Mouse (Mus musculus) frontal cortex, postnatal 14 days (tissue): ENCODE measurements around the gene Tmem74b.

Experiments used
- DNase-seq, 2 experiments: peaks; one replicate each; pipeline ENCODE4 v3.0.0; 2022; ENCODE audit warnings: low spot score in 2 of 2

Gene Tmem74b

DNA sequence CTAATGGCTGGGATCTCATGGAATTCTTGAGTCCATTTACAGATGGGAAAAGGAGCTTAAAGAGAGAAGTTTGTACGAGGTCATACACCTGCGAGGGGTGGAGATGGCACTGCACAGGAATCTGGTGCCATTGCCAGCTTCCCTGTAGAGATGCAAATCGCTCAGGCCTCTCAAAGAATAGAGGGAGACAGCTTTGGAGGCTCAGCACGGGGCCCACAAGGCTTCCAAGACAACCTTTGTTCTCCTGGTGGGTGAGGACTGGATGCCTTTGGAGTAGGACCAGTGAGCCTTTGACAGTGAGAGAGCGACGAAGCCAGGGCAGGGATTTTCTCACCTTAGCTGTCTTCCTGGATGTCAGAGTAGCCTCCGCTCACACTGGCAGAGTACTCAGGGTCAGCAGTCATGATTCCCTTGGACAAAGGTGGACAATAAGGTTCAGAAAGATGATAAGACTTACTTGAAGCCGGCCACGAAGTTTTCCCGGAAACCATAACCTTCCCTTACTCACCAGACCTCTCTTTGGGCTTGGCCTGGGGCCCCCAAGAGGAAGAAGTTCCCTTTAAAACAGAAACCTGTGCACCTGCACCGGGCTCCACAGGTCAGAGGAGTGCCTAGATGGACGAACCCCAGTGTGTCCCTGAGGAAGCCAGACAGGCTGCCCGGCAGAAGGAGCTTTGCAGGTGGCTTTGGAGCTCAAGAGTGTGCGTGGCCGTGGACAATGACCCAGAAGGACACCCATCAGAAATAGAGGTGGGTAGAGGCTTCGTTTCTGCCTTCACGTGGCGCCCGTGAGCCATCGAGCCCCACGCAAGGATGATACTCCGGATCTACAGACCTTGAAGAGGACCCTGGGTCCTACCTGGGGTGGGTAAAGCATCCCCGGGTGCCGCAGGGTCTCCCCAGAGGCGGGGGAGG lies at the start of gene Tmem74b:
Gene Tmem74b (plus strand): TSS at position 778 of the 915 bp plus-strand sequence.
- DNase-seq = no peak

DNA sequence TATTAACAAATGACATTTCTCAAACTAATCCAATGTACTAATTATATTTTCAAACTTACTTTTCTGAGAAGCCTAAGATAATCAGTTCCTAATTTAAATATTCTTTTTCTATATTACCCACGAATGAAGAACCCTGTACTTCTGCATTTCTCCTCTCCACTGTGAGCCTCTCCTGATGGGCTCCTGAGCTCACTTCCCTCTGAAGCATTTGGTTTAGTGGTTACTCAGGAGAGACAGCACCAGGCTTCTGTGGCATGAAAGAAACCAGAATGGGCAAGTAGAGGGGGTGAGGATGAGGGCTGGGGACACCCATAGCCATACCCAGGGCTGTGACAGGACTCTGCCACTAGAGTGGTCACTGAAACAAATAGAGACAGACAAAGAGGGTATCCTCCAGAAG lies 49.8 kb upstream of the Tmem74b start:
- DNase-seq = no peak

DNA sequence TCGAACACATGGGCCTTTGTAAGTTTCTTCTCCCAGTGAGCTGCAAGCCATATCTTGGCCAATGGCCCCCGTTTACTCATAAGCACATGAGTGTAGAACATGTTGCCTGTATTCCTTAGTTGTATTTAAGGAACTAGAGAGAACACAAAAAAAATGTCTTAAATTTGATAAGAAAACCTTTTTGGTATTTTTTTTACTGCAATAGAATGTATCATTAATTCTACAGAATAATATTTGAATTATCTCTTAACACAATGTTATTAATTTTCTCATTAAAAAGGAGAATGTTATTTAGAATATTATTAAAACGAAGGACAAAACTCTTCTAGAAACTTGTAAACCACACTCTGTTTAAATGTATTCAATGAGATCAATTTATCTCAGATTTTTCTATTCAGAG lies 33.4 kb upstream of the Tmem74b start, which contains the start of gene Rad21l:
Gene Rad21l (minus strand): TSS at position 101 of the 400 bp plus-strand sequence.
- no peak for DNase-seq

DNA sequence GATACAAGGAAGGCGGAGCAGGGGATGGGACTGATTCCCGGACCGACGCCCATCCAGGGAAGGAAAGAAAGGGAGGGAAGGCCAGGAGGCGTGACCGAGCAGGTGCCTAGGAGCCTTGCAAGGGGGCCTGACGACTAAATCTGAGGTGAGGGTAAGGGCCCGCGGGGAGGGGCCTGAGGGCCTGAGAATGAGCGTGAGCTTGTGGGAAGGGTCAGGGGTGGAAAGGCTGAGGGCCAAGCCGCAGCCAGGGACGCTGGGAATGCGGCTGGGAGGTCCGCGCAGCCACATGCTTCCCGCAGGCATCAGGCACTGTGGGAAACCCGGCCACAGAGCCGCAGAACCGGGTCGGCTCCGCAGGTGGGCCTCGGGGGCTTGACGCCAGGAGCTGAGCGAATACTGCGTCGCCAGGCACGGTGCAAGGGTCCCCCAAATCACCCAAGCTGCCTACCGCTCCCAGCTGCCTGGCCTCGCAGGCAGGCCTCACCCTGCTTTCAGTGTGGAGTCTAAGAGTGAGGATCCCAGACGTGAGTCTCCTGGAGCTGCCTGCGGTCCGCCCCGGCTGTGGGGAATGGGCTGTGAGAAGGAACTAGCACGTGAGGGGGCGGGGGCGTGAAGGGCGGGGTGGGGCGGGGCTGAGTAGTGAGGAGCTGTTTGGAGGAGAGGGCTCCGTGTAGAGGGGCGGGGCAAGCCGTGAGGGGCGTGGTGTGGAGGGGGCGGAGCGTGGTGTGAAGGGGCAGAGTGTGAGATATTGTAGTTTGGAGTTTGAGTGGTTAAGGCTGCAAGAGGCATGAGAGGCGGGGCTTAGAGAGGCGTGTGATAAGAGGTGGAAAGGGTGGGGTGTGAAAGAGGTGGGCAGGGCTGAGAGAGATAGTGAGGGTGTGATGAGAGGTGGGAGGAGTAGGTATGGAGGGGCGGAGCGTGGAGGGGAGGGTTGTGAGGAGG lies 31.5 kb upstream of the Tmem74b start:
- DNase-seq = no peak

DNA sequence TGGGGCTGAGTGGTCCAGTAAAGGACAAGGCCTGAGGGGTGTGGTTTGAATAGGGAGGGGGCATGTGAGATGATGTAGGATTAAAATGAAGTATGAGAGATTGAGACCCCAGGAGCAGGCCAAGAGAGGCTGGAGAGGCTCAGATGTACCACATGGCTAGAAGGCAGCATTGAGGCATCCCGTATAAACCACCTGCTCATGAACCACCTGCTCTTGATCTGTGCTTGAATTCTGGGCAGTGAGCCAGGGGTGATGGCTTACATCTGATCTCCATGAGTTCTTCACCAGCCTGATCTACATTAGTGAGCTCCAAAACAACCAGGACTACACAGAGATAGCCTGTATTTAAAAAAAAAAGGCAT lies 30.9 kb upstream of the Tmem74b start:
- DNase-seq = no peak

DNA sequence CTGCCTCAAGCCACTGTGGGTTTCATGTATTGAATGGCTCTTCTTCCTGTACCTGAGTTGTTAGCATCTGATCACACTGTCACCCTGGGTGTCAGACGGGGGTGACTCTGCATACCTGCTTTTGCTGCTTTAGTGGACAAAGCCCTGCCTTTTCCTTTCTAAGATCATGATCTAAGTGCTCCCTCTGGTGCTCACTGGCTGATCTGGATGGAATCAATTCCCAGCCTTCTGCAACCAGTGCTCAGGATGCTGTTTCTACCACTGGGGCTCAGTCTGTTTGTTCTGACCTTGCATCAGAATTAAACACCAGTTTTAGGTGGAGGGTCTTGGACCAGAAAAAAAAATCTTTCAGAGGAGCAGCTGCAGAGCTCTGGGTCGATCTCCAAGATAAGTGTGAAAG lies 25.6 kb upstream of the Tmem74b start:
- no peak for DNase-seq

DNA sequence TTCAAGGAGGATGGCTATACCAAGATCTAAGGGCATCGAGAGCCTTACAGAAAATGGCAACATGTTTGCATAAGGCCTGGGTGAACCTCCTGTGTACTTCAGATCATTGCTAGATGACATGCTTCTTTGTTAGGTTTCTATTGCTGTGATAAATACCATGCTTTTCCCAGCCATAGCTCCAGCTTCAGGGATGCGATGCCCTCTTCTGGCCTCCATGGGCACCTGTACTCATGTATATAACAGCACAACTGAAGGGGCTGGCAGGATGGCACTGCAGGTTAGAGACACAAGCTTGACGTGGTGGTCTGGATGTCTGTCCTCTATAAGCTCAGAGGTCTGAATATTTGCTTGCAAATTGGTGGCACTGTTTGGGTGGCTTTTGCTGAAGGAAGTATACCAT lies 19.5 kb upstream of the Tmem74b start:
- DNase-seq = peak in 1 of 2 experiments; percentile 18

DNA sequence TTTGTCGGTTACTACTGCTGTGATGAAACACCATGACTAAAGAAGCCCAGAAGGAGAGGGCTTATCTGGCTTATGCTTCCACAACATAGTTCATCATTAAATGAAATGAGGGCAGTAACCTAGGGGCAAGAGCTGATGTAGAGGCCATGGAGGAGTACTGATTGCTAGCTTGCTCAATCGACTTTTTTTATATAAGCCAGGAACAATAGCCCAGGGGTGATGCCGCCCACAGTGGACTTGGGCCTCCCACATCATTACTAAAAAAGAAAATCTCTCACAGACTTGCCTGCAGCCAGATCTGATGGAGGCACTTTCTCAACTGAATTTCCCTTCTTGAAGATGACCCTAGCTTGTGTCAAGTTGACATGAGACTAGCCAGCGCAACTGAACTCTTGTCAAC lies 18.8 kb upstream of the Tmem74b start:
- no peak for DNase-seq

DNA sequence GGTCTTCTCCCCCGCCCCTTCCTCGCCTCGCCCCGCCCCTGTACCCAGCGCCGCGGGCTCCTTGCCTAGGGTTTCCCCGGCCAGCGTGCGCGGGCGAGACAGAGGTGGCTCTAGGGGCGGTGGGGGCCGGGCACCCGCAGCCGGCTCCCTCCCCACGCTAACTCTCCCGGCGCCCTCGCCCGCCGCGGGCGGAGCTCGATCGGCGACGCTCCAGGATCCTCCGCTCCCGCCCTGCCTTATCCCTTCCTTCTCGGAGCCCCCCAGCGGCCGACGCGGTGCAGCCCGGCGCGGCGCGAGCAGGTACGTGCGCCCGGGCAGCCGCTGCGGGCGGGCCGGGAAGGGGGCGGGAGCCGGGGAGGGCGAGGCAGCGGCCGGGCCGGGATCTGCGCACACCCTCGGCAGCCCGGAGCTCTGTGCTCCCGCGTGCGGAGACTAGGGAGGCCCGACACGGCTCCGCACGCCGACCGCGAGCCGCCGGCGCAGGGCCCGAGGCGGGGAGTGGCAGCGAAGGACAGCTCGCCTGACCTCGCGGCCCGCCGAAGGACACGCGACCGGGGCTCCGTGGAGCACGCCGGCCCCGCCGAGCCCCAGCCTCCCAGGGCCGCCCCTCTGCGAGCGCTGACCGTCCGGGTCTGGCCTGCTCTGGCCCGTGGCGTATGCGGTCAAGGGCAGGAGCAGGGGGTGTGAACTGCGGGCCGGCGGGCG lies 490 bp downstream of the Tmem74b start:
- DNase-seq = peak in 1 of 2 experiments; percentile 40

DNA sequence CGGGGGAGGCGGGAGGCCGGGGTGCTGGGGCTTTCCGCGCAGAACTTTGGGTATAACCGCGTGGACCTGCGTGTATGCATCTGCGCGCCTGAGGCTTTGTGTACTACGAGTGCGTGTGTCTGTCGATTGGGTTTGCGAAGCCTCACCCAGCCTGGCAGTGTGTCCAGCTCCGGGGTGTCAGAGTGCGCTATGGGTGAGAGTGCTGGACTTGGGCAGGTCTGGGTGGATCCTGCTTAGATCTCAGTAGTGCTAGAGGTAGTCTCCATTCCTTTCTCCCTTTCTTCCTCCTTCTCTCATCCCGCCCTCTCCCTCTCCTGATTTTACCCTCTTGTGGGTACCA lies 1.0 kb downstream of the Tmem74b start:
- no peak for DNase-seq

DNA sequence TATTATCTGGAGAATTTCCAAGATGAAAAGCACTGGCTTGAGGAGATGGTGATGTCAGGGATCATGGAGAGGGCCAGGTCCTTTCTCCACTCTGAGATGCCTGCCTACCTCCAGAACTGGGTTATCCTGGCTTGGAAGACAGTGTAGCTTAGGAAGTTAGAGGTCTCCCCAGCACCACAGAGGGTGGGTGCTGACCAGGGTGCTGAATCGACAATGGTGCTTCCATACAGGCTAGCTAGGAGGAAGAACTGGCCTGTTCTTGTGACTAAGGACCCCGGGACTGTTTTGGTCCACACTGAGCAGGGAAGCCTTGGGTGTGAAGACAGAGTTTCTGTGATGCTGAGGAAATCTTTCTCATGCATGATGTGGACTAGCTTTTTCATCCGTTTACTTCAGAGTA lies 10.8 kb downstream of the Tmem74b start:
- DNase-seq = no peak

DNA sequence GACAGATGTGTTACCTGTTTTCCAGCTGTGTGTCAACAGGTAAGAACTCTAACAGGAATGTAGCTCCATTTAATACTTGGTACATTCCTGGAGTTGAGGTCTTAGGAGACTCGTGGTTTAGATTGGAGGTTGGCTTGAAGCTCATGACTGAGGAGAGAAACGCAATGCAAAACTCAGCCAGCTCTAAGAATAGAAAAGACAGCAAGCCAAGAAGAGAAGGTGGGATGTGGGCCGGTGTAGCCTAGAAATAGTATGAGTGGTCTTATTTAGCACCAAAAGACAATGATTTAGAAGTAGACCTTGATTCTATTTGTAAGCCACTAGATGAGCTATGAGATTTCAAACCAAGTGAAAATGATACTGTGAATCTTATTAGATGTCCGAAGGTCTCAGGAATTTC lies 13.7 kb downstream of the Tmem74b start:
- DNase-seq = no peak

DNA sequence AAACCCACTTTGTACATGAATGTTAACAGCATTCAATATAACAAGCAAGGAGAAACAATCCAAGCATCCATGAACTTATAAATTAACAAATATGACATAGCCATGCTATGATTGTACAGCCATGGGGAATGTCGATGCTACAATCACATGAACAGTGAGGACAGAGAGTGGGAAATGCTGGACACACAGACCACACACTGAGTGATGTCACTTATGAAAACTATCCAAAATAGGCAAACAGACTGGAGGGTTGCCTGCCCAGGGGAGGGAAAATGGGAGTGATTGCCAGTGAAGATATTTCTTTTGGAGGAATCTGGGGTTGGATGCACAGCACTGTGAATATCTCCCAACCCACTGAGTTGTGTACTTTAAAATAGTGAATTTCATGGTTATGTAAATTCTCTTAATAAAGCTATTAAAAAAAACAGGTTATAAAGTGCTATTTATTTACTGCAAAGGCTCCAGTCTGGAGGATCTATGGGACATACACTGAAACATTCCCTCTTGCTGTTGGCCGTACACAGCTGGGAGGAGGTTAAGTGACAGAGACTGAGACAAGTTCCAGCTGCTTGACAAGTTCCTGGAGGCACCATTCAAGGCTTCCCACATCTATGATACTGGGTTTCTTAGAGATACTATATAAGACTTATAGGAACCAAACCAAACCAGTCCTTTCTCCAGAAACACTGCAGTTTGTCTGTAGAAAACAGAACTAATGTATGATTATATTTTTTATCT lies 14.7 kb downstream of the Tmem74b start:
- DNase-seq = no peak

DNA sequence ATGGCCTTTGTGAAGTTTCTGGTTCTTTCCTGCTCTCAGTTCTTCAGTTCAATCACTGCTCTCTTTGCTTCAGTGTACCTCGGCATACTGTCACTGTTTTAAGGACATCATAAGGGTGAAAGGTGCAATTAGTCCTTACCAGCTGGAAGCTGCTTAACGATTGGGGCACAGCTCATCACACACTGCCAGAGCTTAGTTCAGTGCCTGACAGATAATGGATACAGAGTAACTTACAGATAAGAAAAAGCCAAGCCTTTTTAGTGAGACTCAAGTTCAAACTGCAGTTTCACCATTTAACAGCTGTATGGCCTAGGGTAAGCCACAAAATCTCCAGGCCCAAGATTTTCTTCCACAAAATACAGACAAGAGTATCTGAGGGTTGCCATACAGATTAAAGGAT lies 22.3 kb downstream of the Tmem74b start:
- no peak for DNase-seq

DNA sequence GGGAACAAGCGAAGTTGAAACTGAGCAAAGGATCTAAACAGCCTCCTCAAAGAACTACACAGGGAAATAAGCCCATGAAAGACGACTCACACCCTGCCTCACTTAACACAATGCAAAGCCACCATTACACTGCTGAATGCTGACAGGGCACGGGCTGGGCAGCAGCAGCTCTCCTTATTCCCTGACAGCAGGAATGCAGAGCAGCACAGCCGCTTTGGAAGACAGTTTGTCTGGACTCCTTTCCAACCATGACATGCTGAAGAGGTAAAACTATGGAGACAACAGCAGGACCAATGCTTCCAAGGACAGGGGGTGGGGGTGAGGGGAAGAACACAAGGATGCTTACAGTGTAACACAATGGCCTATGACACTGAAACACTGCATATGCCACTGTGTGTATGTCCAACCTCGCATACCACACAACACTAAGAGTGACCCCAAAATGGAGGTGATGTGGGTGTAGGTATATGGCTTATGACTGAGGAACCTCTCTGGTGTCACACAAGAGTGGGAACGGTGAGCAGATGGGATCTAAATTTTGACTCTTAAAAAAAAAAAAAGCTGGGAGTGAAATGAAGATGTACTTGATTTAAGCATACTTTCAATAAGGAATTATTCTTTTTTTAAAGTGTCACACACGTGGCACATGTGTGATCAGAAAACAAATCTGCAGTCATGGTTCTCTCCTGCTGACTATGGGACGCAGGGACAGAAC lies 31.5 kb downstream of the Tmem74b start:
- DNase-seq = no peak

DNA sequence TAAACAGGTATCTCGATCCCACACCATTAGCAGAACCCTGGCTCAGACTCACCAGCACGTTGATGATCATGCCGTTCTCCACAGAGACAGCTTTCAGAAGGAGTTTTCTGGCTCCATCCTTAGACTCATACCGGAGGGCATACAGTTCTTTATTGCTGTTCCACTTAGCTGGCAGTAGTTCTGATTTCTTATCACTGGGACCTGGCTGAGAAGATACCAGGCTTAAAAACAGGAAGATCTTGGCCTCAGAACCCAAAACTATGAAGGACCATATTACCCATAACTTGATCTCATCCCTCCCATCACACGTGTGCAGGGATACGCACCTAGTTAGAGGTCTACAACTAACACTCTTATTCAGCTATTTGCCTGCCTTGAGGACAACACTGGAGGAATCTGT lies 33.6 kb downstream of the Tmem74b start:
- DNase-seq = no peak

DNA sequence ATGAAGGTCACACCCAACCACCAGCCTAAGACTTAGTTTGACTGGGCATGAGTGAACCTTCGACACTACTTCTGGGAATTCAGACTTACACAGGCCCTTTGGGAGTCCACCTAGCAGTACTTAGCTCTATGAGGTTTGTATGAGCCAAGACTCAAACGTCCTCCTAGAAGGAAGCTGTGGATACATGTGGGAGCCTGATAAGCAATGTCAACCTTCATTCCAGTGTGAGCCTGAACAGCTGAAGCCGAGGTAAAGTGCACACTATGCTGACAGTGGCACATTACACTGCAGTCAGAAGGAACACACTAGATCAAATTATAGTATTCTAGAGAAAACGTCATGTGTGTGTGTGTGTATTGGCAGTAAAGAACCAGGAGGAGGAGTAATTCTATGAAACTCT lies 36.7 kb downstream of the Tmem74b start:
- DNase-seq = no peak

DNA sequence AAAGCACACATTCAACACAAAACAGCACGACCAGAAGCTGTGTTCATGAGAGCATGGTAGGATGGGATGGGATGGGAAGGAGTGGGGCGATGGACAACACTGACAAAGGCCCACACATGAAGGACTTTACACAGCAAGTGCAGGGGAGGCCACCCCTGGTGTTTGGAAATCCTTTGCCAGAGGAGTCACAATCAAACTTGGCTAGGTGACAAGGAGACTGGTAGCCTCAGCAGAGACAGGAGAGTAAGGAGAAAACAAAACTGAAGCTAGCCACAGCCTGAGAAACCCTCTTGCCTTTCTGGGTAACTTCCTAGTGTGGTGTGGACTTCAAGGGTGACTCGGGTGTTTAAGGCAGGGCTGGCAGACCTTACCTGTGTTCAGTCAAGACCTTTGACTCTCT lies 37.3 kb downstream of the Tmem74b start:
- DNase-seq = no peak

DNA sequence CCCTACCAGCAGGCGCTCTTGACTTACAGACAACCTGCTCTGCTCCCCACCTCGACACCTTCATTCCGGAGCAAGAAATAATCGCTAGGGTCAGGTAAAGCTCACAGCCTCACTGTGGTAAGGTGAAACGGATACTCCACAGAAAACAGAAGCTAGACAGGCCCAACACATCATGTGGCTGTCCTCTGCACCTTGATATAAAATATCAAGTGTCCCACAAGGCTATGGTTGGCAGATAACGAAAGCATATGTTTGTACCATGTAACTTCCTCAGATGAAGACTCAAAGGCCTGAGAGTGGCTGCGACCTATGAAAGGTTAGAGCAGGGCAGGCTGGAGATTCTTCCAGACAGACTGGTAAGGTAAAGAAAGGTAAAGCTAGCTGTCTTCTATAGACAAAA lies 37.7 kb downstream of the Tmem74b start:
- DNase-seq = no peak

DNA sequence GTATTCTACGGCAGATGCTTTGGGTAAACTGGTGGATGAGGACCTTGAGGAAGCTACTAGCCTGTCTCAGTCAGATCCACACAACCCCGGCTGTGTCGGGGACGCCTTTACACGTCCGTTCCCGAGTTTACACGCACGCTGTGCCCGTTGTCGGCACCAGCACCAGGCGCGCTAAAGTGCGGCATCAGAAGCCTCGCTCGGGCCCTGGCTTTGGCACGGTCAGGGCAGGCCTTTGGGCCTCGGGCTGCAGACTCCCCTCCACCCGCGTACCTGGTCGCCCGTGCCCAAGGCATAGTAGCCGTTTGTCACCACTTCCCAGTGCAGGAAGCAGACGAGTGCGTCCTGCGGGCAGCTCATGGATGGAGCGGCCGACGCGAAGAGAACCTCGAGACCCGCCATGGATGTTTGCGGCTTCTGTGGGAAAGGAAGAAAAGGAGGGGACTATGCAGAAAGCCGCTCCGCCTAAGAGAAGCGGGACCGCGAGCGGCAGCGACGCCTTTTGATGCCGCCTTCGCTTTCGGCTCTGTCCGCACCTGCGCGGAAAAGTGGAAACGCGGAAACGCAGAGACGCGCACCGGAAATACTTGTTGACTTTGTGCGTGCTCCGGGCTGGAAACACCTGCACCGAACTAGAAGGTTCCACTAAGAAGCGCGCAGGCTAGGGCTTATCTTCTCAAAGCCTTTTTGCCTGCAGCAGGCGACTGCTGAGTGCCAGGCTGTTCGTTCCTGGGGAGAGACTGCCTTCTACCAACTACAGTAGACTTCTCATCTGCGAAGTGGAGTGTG lies 39.1 kb downstream of the Tmem74b start:
- peak; percentile 81 to 89 for DNase-seq
